Mouse (Mus musculus): ENCODE measurements at regions not wholly inside any gene's neighbourhood (a gene's known extent, or its start where the extent isn't known, plus 50 kb on each side); places are given as distances from the start of the nearest gene placed in this dataset.

- TF ChIP-seq SRF (IDR thresholded peaks at IDR 0.05; ENCODE audit: control insufficient read depth, insufficient read length, low read depth) (no peak), POLR2A (IDR thresholded peaks at IDR 0.05; ENCODE audit: insufficient read length, low read depth) (no peak), USF1 (IDR thresholded peaks at IDR 0.05; ENCODE audit: low read depth) (peak; percentile 7), MAX (IDR thresholded peaks at IDR 0.05; ENCODE audit: low read depth) (no peak), POLR2AphosphoS2 (IDR thresholded peaks at IDR 0.05; ENCODE audit: insufficient read length, low read depth) (no peak)
These were observed 178.4 kb upstream of the Sulf2 start for GRCm38 (mm10) chr2:166333818-166334217.
